Mouse (Mus musculus) A20 (cell line): ENCODE measurements around the gene Aldh8a1.

Source experiments
- DNase-seq: peaks from one replicate; pipeline ENCODE4 v3.0.0-alpha.2; 2011; ENCODE audit warnings: low read depth, low spot score

Gene Aldh8a1

GRCm38 (mm10) chr10:21376682-21377473 lies at the start of gene Aldh8a1:
Gene Aldh8a1 (plus strand): TSS chr10:21377291.
- DNase-seq: no peak

GRCm38 (mm10) chr10:21327605-21328135 lies 49.4 kb upstream of the Aldh8a1 start:
- no peak for DNase-seq

- no peak for DNase-seq
These were observed 42.6 kb upstream of the Aldh8a1 start for GRCm38 (mm10) chr10:21334349-21335105.

- DNase-seq: no peak
These were observed 41.6 kb upstream of the Aldh8a1 start for GRCm38 (mm10) chr10:21335534-21335933.

- DNase-seq: peak; percentile 59
These were observed 39.9 kb upstream of the Aldh8a1 start for GRCm38 (mm10) chr10:21337191-21337590.

GRCm38 (mm10) chr10:21341706-21342105 lies 35.4 kb upstream of the Aldh8a1 start:
- no peak for DNase-seq

GRCm38 (mm10) chr10:21342331-21343005 lies 34.6 kb upstream of the Aldh8a1 start:
- no peak for DNase-seq

GRCm38 (mm10) chr10:21347332-21347731 lies 29.8 kb upstream of the Aldh8a1 start:
- DNase-seq: no peak

- no peak for DNase-seq
These were observed 27.6 kb upstream of the Aldh8a1 start for GRCm38 (mm10) chr10:21349449-21349848.

- no peak for DNase-seq
These were observed 27.1 kb upstream of the Aldh8a1 start for GRCm38 (mm10) chr10:21349946-21350345.

GRCm38 (mm10) chr10:21350531-21351515 lies 26.3 kb upstream of the Aldh8a1 start:
- no peak for DNase-seq

- no peak for DNase-seq
These were observed 25.3 kb upstream of the Aldh8a1 start for GRCm38 (mm10) chr10:21351766-21352165.

- no peak for DNase-seq
These were observed 23.2 kb upstream of the Aldh8a1 start for GRCm38 (mm10) chr10:21353890-21354289.

GRCm38 (mm10) chr10:21354506-21354905 lies 22.6 kb upstream of the Aldh8a1 start:
- DNase-seq: no peak

GRCm38 (mm10) chr10:21357986-21358385 lies 19.1 kb upstream of the Aldh8a1 start:
- DNase-seq: no peak

- no peak for DNase-seq
These were observed 18.0 kb upstream of the Aldh8a1 start for GRCm38 (mm10) chr10:21359086-21359485.

- no peak for DNase-seq
These were observed 15.2 kb upstream of the Aldh8a1 start for GRCm38 (mm10) chr10:21361871-21362270.

- no peak for DNase-seq
These were observed 13.8 kb upstream of the Aldh8a1 start for GRCm38 (mm10) chr10:21363297-21363696.

- DNase-seq: no peak
These were observed 12.1 kb upstream of the Aldh8a1 start for GRCm38 (mm10) chr10:21364946-21365345.

- DNase-seq: peak; percentile 69
These were observed 11.2 kb upstream of the Aldh8a1 start for GRCm38 (mm10) chr10:21365897-21366296.

GRCm38 (mm10) chr10:21366471-21366870 lies 10.6 kb upstream of the Aldh8a1 start:
- peak; percentile 24 for DNase-seq
